Mouse (Mus musculus) cerebellum, adult 2 months (tissue): ENCODE measurements around the gene Pigt.

Source experiments
- CTCF ChIP-seq: fragments of 200-500 bp; IDR thresholded peaks from 2 replicates; pipeline ENCODE4 v1.5.1; 2011; ENCODE audit warnings: low read depth, mild to moderate bottlenecking, control low read depth, low read length, moderate library complexity, borderline replicate concordance; ENCODE audit not compliant: insufficient read depth
- POLR2A ChIP-seq: fragments of 200-500 bp; IDR thresholded peaks from 2 replicates; pipeline ENCODE4 v1.6.1; 2011; ENCODE audit warnings: low read length, control low read depth, borderline replicate concordance; ENCODE audit not compliant: insufficient read depth

- no peak for TF ChIP-seq CTCF
- TF ChIP-seq POLR2A = no peak
Observed at GRCm38 (mm10) chr2:164528557-164528956, 31.2 kb downstream of the Pigt start.
